Mouse (Mus musculus) E14TG2a.4 (cell line): ENCODE measurements at regions not wholly inside any gene's neighbourhood (a gene's known extent, or its start where the extent isn't known, plus 50 kb on each side); places are given as distances from the start of the nearest gene placed in this dataset.
A peak's percentile ranks its signal among the peaks of the same experiment; 100 is the strongest.

Experiments
- H3K27me3 ChIP-seq: 2 replicates; pipeline ENCODE4 v1.6.1; 2014; ENCODE audit warnings: low read length, control low read depth; ENCODE audit not compliant: insufficient read depth
- H3K36me3 ChIP-seq: 2 replicates; pipeline ENCODE4 v1.6.1; 2014; ENCODE audit warnings: low read length, control low read depth; ENCODE audit not compliant: insufficient read depth
- H3K4me1 ChIP-seq: replicated peaks from 2 replicates; pipeline ENCODE4 v1.6.1; 2014; ENCODE audit warnings: low read depth, low read length, control low read depth
- H3K4me3 ChIP-seq: replicated peaks from 2 replicates; pipeline ENCODE4 v1.5.1; 2014; ENCODE audit warnings: mild to moderate bottlenecking, low read length
- H3K9me3 ChIP-seq: 2 replicates; pipeline ENCODE4 v1.6.1; 2014; ENCODE audit warnings: low read length, control low read depth
- CTCF ChIP-seq: conservative IDR thresholded peaks from 2 replicates; pipeline ENCODE4 v1.5.1; 2014; ENCODE audit warnings: low read length
- NANOG ChIP-seq: IDR thresholded peaks from 2 replicates; pipeline ENCODE4 v1.6.1; 2014; ENCODE audit warnings: borderline replicate concordance, low read length, mixed read lengths
- POU5F1 ChIP-seq: IDR thresholded peaks from 2 replicates; pipeline ENCODE4 v1.6.1; 2014; ENCODE audit warnings: low read length, borderline replicate concordance

GRCm38 (mm10) chr7:83206999-83207398 lies 339.9 kb downstream of the Mex3b start:
- TF ChIP-seq NANOG (peak; percentile 95), POU5F1 (no peak), CTCF (no peak)
- H3K36me3 ChIP-seq: no peaks in the 10 kb centered on the region
- no peak overlapping the region for H3K4me3 ChIP-seq
- peaks cover 10% of the 10 kb centered on the region; the same call in 1 of the 2 replicates for H3K9me3 ChIP-seq
- H3K27me3 ChIP-seq: peaks cover 3% of the 10 kb centered on the region; the same call in 1 of the 2 replicates
- peaks cover 61% of the 10 kb centered on the region for H3K4me1 ChIP-seq

- no peak overlapping the region for H3K4me3 ChIP-seq
- H3K36me3 ChIP-seq: no peaks in the 10 kb centered on the region
- H3K27me3 ChIP-seq: no peaks in the 10 kb centered on the region
- TF ChIP-seq NANOG (no peak), CTCF (no peak), POU5F1 (no peak)
- peaks cover 20% of the 10 kb centered on the region for H3K4me1 ChIP-seq
- H3K9me3 ChIP-seq: 0 out of 2 replicates have a peak, but pooled peaks cover 6% of the 10 kb centered on the region
Observed at GRCm38 (mm10) chr7:83211611-83212010, 344.5 kb downstream of the Mex3b start.

GRCm38 (mm10) chr7:83222029-83222722 lies 355.0 kb downstream of the Mex3b start:
- TF ChIP-seq POU5F1 (no peak), CTCF (no peak), NANOG (no peak)
- H3K4me1 ChIP-seq: no peaks in the 10 kb centered on the region
- no peaks in the 10 kb centered on the region for H3K36me3 ChIP-seq
- no peak overlapping the region for H3K4me3 ChIP-seq
- no peaks in the 10 kb centered on the region for H3K27me3 ChIP-seq
- no peaks in the 10 kb centered on the region for H3K9me3 ChIP-seq

- Histone ChIP-seq H3K36me3 (no peaks in the 10 kb centered on the region), H3K4me1 (no peaks in the 10 kb centered on the region), H3K9me3 (peaks cover 8% of the 10 kb centered on the region), H3K4me3 (no peak overlapping the region), H3K27me3 (no peaks in the 10 kb centered on the region)
- no peak for TF ChIP-seq CTCF
- no peak for TF ChIP-seq POU5F1
- TF ChIP-seq NANOG: no peak
Observed at GRCm38 (mm10) chr7:83227262-83228108, 357.2 kb upstream of the Tmc3 start.

- Histone ChIP-seq H3K27me3 (no peaks in the 10 kb centered on the region), H3K4me3 (no peak overlapping the region), H3K36me3 (no peaks in the 10 kb centered on the region), H3K4me1 (no peaks in the 10 kb centered on the region), H3K9me3 (peaks cover 8% of the 10 kb centered on the region)
- TF ChIP-seq CTCF (no peak), POU5F1 (no peak), NANOG (no peak)
Observed at GRCm38 (mm10) chr7:83230496-83231325, 354.0 kb upstream of the Tmc3 start.

GRCm38 (mm10) chr7:83235659-83236058 lies 349.1 kb upstream of the Tmc3 start:
- H3K4me3 ChIP-seq: no peak overlapping the region
- H3K9me3 ChIP-seq: no peaks in the 10 kb centered on the region
- no peaks in the 10 kb centered on the region for H3K36me3 ChIP-seq
- H3K27me3 ChIP-seq: no peaks in the 10 kb centered on the region
- peaks cover 11% of the 10 kb centered on the region for H3K4me1 ChIP-seq
- TF ChIP-seq POU5F1: no peak
- no peak for TF ChIP-seq CTCF
- no peak for TF ChIP-seq NANOG

- Histone ChIP-seq H3K4me1 (peaks cover 11% of the 10 kb centered on the region), H3K9me3 (no peaks in the 10 kb centered on the region), H3K27me3 (no peaks in the 10 kb centered on the region), H3K4me3 (no peak overlapping the region), H3K36me3 (no peaks in the 10 kb centered on the region)
- TF ChIP-seq POU5F1 (no peak), CTCF (no peak), NANOG (no peak)
Observed at GRCm38 (mm10) chr7:83237336-83237735, 347.4 kb upstream of the Tmc3 start.

GRCm38 (mm10) chr7:83238091-83238490 lies 346.6 kb upstream of the Tmc3 start:
- TF ChIP-seq NANOG (no peak), POU5F1 (no peak), CTCF (no peak)
- Histone ChIP-seq H3K27me3 (no peaks in the 10 kb centered on the region), H3K4me3 (no peak overlapping the region), H3K9me3 (no peaks in the 10 kb centered on the region), H3K36me3 (no peaks in the 10 kb centered on the region), H3K4me1 (peaks cover 11% of the 10 kb centered on the region)
